Mouse (Mus musculus): Measurements from ENCODE around the gene Ankrd63. TPM values are rescaled to one million over a fixed set of nuclear protein-coding genes. Genes with fewer than 3 reads are reported as not detected.

Ankrd63 gene
- polyA plus RNA-seq, 1 experiment from 2014 or later = 0.39 TPM

DNA sequence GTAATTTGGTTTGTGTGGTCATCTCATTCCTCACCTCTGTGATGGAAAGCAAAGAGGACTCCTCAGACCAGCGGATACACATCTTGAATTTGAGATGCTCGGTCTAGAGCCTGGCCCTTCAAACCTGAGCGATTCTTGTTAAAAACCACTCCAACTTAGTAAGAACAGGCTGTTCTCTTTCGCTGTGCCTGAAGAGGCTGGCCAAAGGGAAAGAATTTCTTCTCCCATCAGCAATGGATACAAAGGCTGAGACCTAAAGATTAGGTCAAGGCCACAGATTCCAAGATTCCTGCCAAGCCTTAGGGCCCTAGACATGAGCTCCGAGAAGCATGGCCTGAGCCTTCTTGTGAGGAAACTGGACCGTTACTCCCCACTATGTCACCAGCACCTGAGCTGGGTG lies 22.8 kb downstream of the Ankrd63 start:
- H3K9me3 ChIP-seq (replicated peaks) = no peaks in the 10 kb centered on the region
- H3K9ac ChIP-seq = no peak overlapping the region
- WGBS = 86% methylated on average over 6 of the region's 6 CpGs
- no peaks in the 10 kb centered on the region for H3K36me3 ChIP-seq
- H3K27me3 ChIP-seq = peaks cover 62% of the 10 kb centered on the region
- no peak overlapping the region for H3K27ac ChIP-seq
- no peak overlapping the region for H3K4me3 ChIP-seq (replicated peaks)
- H3K4me1 ChIP-seq = peaks cover 14% of the 10 kb centered on the region
- ATAC-seq (replicated peaks; ENCODE audit: low FRiP score) = no peak
- H3K4me2 ChIP-seq = no peak overlapping the region

DNA sequence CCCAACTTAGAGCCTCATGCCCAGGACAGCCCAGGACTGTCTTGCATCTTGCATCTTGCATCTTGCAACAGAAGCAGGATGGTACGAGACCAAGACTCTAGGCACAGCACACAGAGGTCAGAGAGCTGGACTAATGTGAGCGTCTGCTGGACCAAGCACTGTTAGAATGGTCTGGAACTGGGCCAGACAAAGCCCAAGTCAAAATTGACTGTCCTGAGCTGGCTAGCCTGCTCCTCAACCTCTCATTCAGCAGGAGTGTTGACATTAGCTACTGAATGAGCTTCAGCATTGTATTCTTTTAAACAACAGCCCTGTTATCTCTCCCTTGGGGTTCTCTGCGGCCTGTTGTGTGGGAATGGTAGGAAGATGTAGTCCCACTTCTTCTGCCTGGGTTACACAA lies 24.2 kb downstream of the Ankrd63 start:
- no peaks in the 10 kb centered on the region for H3K9me3 ChIP-seq (replicated peaks)
- peaks cover 74% of the 10 kb centered on the region for H3K27me3 ChIP-seq
- H3K4me3 ChIP-seq (replicated peaks) = no peak overlapping the region
- no peaks in the 10 kb centered on the region for H3K36me3 ChIP-seq
- WGBS = 72% methylated on average over 3 of the region's 3 CpGs
- H3K4me1 ChIP-seq = peaks cover 14% of the 10 kb centered on the region
- no peak overlapping the region for H3K9ac ChIP-seq
- no peak overlapping the region for H3K4me2 ChIP-seq
- no peak overlapping the region for H3K27ac ChIP-seq
- ATAC-seq (replicated peaks; ENCODE audit: low FRiP score) = no peak

- H3K27me3 ChIP-seq = peaks cover 87% of the 10 kb centered on the region
- no peak overlapping the region; the same call in 1 of the 2 replicates for H3K9ac ChIP-seq
- WGBS = 11% methylated on average over 4 of the region's 4 CpGs
- no peaks in the 10 kb centered on the region for H3K9me3 ChIP-seq (replicated peaks)
- no peak for ATAC-seq (replicated peaks; ENCODE audit: low FRiP score)
- peak overlapping the region; percentile 44 for H3K4me3 ChIP-seq (replicated peaks)
- peak overlapping the region; percentile 88 for H3K4me2 ChIP-seq
- H3K4me1 ChIP-seq = peaks cover 14% of the 10 kb centered on the region
- H3K27ac ChIP-seq = no peak overlapping the region
- H3K36me3 ChIP-seq = no peaks in the 10 kb centered on the region
Measured at GRCm38 (mm10) chr2:118677817-118678216, 25.9 kb downstream of the Ankrd63 start.

DNA sequence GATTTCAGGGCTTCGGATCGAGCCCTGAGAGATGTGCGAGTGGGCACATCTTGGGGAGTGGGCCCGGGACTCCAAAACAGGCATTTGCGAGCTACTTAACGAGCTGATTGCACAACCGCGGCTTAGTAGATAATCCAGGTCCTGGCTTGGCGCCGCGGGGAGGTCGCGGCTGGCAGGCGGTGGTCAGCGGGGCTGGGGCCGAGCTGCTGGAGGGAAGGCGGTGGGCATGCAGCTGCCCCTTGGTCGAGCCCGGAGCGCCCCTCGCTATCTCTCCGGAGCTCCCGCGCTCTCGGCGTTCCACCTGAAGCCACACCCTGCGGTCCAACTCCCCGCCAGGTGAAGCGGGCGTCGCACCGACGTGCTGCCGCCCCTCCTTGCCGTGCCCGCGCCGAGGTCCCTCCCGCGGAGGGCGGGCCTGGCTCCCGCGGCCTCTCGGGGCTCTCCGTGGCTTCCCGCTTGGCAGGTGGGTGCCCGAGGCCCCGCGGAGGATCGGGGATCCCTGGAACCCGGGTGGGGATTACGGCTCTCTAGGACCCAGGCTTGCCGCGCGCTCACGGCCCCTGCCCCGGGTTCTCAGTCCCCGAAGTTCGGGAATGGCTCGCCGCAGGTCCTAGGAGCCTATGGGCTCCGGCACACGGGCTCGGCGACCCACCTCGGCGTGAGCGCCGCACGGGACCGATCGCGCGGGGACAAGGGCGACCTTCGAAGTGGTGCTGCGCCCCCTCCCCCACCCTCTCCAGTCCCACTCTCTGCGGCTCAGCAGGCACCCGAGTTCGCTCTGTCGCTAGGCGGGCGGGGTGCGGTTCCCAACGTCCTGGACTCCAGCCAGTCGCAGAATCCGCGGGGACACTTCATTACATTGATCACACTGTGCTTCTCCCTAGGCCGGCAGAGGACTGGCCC lies 26.7 kb downstream of the Ankrd63 start:
- Histone ChIP-seq H3K9me3 (replicated peaks) (no peaks in the 10 kb centered on the region), H3K27ac (no peak overlapping the region), H3K4me2 (peak overlapping the region; percentile 88), H3K27me3 (peaks cover 92% of the 10 kb centered on the region), H3K4me3 (replicated peaks) (peak overlapping the region; percentile 44), H3K4me1 (peaks cover 12% of the 10 kb centered on the region), H3K9ac (peak overlapping the region; percentile 35), H3K36me3 (no peaks in the 10 kb centered on the region)
- peak; percentile 61 for ATAC-seq (replicated peaks; ENCODE audit: low FRiP score)
- WGBS = under 1% methylated on average over 88 of the region's 89 CpGs

GRCm38 (mm10) chr2:118674500-118674899 lies 29.3 kb downstream of the Ankrd63 start:
- WGBS = 13% methylated on average over 7 of the region's 7 CpGs
- ATAC-seq (replicated peaks; ENCODE audit: low FRiP score) = no peak
- Histone ChIP-seq H3K27me3 (peaks cover 86% of the 10 kb centered on the region), H3K4me1 (peaks cover 15% of the 10 kb centered on the region), H3K4me2 (no peak overlapping the region), H3K9ac (no peak overlapping the region), H3K4me3 (replicated peaks) (no peak overlapping the region), H3K27ac (no peak overlapping the region), H3K36me3 (no peaks in the 10 kb centered on the region), H3K9me3 (replicated peaks) (no peaks in the 10 kb centered on the region)

- Histone ChIP-seq H3K27ac (no peak overlapping the region), H3K9me3 (replicated peaks) (no peaks in the 10 kb centered on the region), H3K4me2 (no peak overlapping the region), H3K4me1 (peaks cover 16% of the 10 kb centered on the region), H3K4me3 (replicated peaks) (no peak overlapping the region), H3K9ac (no peak overlapping the region), H3K36me3 (no peaks in the 10 kb centered on the region), H3K27me3 (peaks cover 79% of the 10 kb centered on the region)
- 24% methylated on average over 15 of the region's 15 CpGs for WGBS
- ATAC-seq (replicated peaks; ENCODE audit: low FRiP score) = no peak
Measured at GRCm38 (mm10) chr2:118673686-118674465, 29.9 kb downstream of the Ankrd63 start.

DNA sequence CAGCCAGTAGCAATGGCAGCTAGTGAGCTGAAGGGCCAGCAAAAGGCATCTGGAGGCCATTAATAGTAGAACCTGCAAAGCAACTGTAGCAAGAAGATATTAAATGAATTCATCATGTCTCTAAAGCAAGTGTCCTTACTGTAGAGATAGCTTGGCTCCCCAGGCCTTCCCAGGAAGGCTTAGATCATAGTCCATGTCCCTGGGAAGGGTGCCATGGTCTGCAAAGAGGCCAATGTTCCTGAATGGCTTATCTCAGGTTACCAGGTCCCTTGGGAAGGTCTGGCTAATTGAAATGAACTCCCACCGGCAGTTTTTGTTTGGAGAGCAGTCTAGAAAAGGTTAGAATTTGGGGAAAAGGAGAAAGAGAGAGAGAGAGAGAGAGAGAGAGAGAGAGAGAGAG lies 32.0 kb downstream of the Ankrd63 start:
- ATAC-seq (replicated peaks; ENCODE audit: low FRiP score) = no peak
- peaks cover 6% of the 10 kb centered on the region for H3K4me1 ChIP-seq
- peaks cover 58% of the 10 kb centered on the region for H3K27me3 ChIP-seq
- H3K4me3 ChIP-seq (replicated peaks) = no peak overlapping the region
- H3K9ac ChIP-seq = no peak overlapping the region
- WGBS = 36% methylated on average over 1 of the region's 1 CpGs
- no peak overlapping the region for H3K27ac ChIP-seq
- H3K36me3 ChIP-seq = no peaks in the 10 kb centered on the region
- no peaks in the 10 kb centered on the region for H3K9me3 ChIP-seq (replicated peaks)
- no peak overlapping the region for H3K4me2 ChIP-seq

DNA sequence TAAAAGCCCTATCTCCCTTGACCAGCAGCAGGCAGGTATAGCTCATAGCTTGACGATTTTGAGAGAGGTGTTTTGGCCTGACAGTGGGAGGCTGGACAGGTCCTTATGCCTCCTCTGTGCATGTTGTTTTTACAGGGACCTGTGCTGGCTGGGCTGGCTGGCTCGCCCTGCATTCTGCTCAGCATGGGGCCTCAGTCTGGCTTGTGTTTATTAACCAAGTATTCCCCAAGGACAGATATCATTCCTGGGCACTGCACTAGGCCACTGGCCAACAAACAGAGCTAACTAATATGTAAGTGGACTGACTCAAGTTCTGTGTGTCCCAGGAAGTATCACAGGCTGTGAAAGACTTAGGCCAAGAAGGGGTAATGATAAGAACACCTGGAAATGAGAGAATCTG lies 34.0 kb downstream of the Ankrd63 start:
- ATAC-seq (replicated peaks; ENCODE audit: low FRiP score) = no peak
- no peaks in the 10 kb centered on the region for H3K9me3 ChIP-seq (replicated peaks)

DNA sequence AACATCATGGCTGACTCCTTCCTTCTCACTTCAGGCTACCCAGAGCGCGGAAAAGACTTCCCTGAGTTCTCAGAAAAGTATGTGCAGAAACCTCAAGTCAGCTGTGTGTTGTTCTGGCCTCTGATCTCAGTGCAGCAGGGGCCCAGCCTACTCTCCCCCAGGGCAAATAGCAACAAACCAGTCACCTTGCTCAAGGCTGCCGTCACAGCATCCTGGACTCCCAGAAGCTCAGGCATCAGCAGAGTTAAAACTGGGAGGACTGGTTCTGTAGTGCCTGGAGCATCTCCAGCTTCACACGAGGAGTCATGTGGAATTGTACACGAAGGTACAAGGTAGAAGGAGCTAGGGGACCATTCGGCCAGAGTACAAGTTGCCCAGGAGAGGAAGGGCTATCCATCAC lies 34.5 kb downstream of the Ankrd63 start:
- peak; percentile 38; the same call in 1 of the 2 replicates for ATAC-seq (replicated peaks; ENCODE audit: low FRiP score)
- peak overlapping the region; percentile 56 for H3K27ac ChIP-seq
- WGBS = 63% methylated on average over 6 of the region's 6 CpGs

More for the DNA sequence above, 34.0 kb downstream of the Ankrd63 start:
- H3K9ac ChIP-seq = no peak overlapping the region
- no peaks in the 10 kb centered on the region for H3K36me3 ChIP-seq
- peak overlapping the region; percentile 56; the same call in 1 of the 2 replicates for H3K27ac ChIP-seq
- peaks cover 42% of the 10 kb centered on the region for H3K27me3 ChIP-seq
- no peak overlapping the region for H3K4me2 ChIP-seq
- no peak overlapping the region for H3K4me3 ChIP-seq (replicated peaks)
- 0 out of 2 replicates have a peak, but pooled peaks cover 4% of the 10 kb centered on the region for H3K4me1 ChIP-seq
- WGBS = 34% methylated on average over 2 of the region's 2 CpGs

DNA sequence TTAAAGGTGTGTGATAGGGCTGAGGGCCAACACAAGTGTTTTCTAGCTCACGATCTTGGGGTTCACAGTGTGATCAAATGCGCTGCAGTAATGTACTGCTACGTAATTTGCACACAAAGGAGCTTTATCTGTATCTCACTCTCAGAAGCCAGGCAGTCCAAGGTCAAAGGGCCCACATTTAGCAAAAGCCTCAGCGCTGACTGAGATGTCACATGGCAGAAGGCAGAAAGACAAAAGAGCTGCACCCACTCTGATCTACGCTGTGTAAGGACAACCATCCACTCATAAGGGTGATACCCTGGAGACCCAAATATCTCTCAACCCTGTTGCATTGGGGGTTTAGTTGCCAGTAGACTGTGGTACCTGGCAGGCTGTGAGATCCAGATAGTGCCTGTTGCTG lies 36.6 kb downstream of the Ankrd63 start:
- no peak for ATAC-seq (replicated peaks; ENCODE audit: low FRiP score)
- Histone ChIP-seq H3K4me1 (peaks cover 17% of the 10 kb centered on the region), H3K9ac (no peak overlapping the region), H3K9me3 (replicated peaks) (no peaks in the 10 kb centered on the region), H3K27ac (no peak overlapping the region), H3K27me3 (peaks cover 40% of the 10 kb centered on the region), H3K4me3 (replicated peaks) (no peak overlapping the region), H3K4me2 (no peak overlapping the region), H3K36me3 (no peaks in the 10 kb centered on the region)
- WGBS = 82% methylated on average over 5 of the region's 5 CpGs

More for the DNA sequence above, 34.5 kb downstream of the Ankrd63 start:
- no peak overlapping the region for H3K4me2 ChIP-seq
- no peaks in the 10 kb centered on the region for H3K36me3 ChIP-seq
- H3K9me3 ChIP-seq (replicated peaks) = no peaks in the 10 kb centered on the region
- H3K4me3 ChIP-seq (replicated peaks) = no peak overlapping the region
- H3K9ac ChIP-seq = no peak overlapping the region
- H3K4me1 ChIP-seq = 0 out of 2 replicates have a peak, but pooled peaks cover 4% of the 10 kb centered on the region
- peaks cover 40% of the 10 kb centered on the region for H3K27me3 ChIP-seq

DNA sequence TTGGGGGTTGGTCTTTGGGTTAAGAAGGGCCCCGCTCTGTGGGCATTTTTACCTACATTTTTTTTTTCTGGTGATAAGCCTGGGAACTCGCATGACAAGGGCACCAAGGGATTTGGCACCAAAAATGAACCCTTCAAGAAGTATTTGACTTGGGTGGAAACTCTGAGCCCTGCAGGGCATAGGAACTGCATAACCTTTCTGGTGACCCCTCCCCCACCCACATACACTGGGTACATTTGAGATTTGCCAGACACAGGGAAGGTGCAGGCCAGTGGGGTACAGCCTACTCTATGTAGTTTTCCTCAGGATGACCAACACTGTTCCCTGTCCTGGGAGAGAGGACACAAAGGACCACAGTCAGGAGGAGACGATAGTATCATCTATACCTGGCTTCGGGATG lies 38.1 kb downstream of the Ankrd63 start:
- no peak for ATAC-seq (replicated peaks; ENCODE audit: low FRiP score)
- no peaks in the 10 kb centered on the region for H3K36me3 ChIP-seq
- no peaks in the 10 kb centered on the region for H3K9me3 ChIP-seq (replicated peaks)
- H3K4me3 ChIP-seq (replicated peaks) = no peak overlapping the region
- WGBS = 86% methylated on average over 4 of the region's 4 CpGs
- H3K27me3 ChIP-seq = peaks cover 38% of the 10 kb centered on the region
- H3K27ac ChIP-seq = no peak overlapping the region
- H3K9ac ChIP-seq = no peak overlapping the region
- peaks cover 17% of the 10 kb centered on the region for H3K4me1 ChIP-seq
- no peak overlapping the region for H3K4me2 ChIP-seq

DNA sequence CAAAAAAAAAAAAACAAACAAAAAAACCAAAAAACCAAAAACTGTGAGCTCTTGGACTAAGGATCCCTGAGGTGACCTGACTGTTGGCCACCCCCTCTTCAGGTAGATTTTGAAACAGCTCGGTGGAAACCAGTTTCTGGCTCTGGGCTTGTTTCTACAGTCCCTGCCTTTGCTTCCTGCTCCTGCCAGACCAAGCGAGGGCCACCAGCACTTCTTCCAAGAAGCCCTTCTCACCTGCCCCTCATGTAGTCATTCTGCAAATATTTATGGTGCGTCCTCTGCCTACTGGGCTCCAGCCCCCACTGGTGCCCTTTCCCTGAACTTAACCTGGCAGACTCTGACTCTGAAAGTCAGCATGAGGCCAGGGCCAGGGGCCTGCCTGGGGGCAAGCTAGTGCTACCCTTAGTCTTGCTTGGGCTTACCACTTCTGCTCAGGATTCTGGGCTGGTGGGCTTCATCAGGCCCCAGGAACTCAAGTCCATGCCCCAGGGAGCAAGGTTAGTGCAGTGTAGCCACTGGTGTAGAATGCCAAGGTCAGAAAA lies 38.7 kb downstream of the Ankrd63 start:
- 59% methylated on average over 3 of the region's 3 CpGs for WGBS

More for the DNA sequence above, 38.7 kb downstream of the Ankrd63 start:
- H3K4me2 ChIP-seq = no peak overlapping the region
- ATAC-seq (replicated peaks; ENCODE audit: low FRiP score) = no peak
- H3K9me3 ChIP-seq (replicated peaks) = no peaks in the 10 kb centered on the region
- peaks cover 18% of the 10 kb centered on the region for H3K4me1 ChIP-seq
- H3K27me3 ChIP-seq = peaks cover 37% of the 10 kb centered on the region
- no peak overlapping the region for H3K4me3 ChIP-seq (replicated peaks)
- no peaks in the 10 kb centered on the region for H3K36me3 ChIP-seq
- H3K27ac ChIP-seq = no peak overlapping the region
- H3K9ac ChIP-seq = no peak overlapping the region

All from kidney, embryonic 15.5 days (tissue).